Mouse (Mus musculus) bone marrow macrophage, adult 2 months (primary cell): Measurements from ENCODE around the gene Gm11985. TPM values are rescaled to one million over a fixed set of nuclear protein-coding genes. Genes with fewer than 3 reads are reported as not detected.

ENCODE experiments used
- H3K27ac ChIP-seq: 2 replicates; pipeline ENCODE4 v1.5.1; 2012; ENCODE audit warnings: low read depth, low read length; ENCODE audit not compliant: insufficient read depth
- H3K4me1 ChIP-seq: 2 replicates; pipeline ENCODE4 v1.6.1; 2012; ENCODE audit warnings: low read length; ENCODE audit not compliant: control insufficient read depth, insufficient read depth
- H3K4me3 ChIP-seq: 2 replicates; pipeline ENCODE4 v1.5.1; 2012; ENCODE audit warnings: mild to moderate bottlenecking, low read length, moderate library complexity; ENCODE audit not compliant: insufficient read depth
- CTCF ChIP-seq: IDR thresholded peaks from 2 replicates; pipeline ENCODE4 v1.5.1; 2012; ENCODE audit warnings: low read depth, mild to moderate bottlenecking, low read length, moderate library complexity
- POLR2A ChIP-seq: IDR thresholded peaks from 2 replicates; pipeline ENCODE4 v1.6.1; 2012; ENCODE audit warnings: mild to moderate bottlenecking, low read depth, low read length, borderline replicate concordance
- polyA plus RNA-seq: library from polyadenylated mRNA; stranded (reverse); fragments of >200 nt; gene quantifications from 2 replicates; pipeline ENCODE4 v1.2.4, GENCODE M21; 2012; ENCODE audit not compliant: missing spikeins, insufficient read depth, insufficient read length

Gene Gm11985
- polyA plus RNA-seq, 1 experiment, result not detected

DNA sequence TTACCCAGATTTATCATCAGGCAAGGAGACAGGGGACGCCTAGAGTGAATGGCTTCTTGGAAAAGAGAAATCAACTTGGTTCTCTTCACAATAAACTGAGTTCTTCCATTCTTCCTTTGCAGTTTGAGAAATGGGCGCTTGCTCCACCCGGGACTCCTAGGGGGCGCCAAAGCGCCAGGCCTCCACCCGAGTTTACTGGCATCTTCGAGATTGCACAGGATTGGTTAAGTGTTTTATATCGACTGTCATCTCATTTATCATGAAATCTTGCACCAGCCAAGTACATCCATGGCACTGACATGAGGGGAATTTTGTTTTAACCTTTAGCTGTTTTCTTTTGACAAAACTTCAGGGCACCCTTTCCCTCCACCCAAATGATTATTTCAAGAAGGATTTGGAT is 27.3 kb upstream of the Gm11985 start:
- TF ChIP-seq CTCF, result peak; percentile 72
- TF ChIP-seq POLR2A, result no peak
- no peak overlapping the region for H3K4me3 ChIP-seq

DNA sequence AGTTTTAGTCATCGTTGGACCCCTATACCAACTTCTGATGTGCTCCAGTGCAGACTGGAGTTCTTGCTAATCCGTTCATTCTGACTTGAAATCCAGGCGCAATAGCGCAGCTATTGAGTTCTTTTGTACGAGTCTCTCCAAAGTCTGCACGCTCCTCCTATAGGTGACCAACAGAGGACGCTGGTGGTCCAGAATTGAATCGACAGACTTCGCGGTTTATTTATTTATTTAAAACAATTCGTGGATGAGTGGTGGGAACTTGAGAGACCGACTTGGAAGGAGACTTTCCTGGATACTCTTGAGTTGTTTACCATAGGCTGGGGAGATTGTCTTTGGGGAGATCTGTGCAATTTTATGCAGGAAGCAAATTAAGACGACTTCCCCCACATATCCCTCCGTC is 26.4 kb upstream of the Gm11985 start:
- Histone ChIP-seq H3K27ac (no peak overlapping the region), H3K4me1 (no peaks in the 10 kb centered on the region), H3K4me3 (no peak overlapping the region)
- no peak for TF ChIP-seq POLR2A

More for the DNA sequence above, 27.3 kb upstream of the Gm11985 start:
- Histone ChIP-seq H3K4me1 (no peaks in the 10 kb centered on the region), H3K27ac (no peak overlapping the region)

- Histone ChIP-seq H3K4me1 (no peaks in the 10 kb centered on the region), H3K4me3 (no peak overlapping the region), H3K27ac (no peak overlapping the region)
- TF ChIP-seq CTCF, result no peak
- TF ChIP-seq POLR2A, result no peak
Measured at GRCm38 (mm10) chr11:7214342-7214660, 25.9 kb upstream of the Gm11985 start.

DNA sequence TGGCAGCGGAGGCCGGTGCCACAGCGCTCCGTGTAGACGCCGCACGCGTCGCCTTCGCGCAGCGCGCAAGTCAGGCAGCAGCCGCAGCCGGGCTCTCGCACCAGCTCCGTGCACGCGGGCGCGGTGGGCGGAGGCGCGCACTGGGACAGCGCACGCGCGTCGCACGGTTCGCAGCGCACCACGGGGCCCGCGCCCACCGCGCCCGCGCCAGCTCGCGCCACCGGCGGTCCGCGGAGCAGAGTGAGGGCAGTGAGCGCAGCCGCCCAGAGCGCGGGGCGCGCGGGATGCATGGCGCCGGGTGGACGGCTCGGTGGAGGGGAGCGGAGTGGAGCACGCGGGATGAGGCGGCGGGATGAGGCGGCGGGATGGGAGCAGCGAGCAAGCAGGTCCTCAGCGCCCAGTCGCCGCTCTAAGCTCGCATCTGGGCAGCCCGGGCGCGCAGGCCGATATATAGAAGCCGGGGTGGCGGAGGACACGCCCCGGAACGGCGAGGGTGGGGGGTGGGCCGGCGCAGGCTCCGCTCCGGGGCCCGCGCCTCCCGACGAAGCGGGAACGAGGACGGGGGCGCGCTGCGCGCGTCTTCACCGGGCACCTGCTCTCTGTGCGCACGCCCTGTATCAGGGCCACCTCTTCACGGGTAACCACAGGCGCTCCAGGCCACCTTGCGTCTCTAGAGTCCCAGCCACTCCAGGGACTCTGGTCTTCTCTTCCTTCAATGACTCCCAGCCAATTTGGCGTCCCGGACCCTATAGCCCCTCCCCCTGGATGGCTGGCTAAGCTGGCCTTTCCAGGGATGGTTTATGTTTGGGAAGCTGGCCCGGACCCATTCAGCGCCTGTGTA is 25.4 kb upstream of the Gm11985 start, which contains the start of gene Igfbp3:
Gene Igfbp3 (minus strand): TSS at position 423 of the 841 bp plus-strand sequence.
- Histone ChIP-seq H3K4me1 (no peaks in the 10 kb centered on the region), H3K4me3 (no peak within 1 kb of the TSS), H3K27ac (no peak within 1 kb of the TSS)
- TF ChIP-seq CTCF, result no peak
- no peak for TF ChIP-seq POLR2A

DNA sequence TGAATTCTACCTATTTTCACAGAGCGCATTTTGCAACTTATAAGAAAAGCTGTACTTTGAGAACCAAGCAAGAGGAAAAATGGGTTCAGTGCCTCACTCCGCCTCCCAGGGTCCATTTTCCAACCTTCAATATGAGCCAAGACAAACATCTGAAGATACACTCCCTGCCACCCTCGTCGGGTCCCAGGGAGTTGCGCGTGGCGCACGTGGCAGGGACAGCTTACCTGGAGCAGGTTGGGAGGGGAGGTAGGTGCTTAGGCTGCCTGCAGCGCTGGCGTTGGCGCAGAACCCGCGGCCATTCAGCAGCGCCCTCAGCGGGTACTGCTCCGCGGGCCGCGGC is 24.8 kb upstream of the Gm11985 start:
- TF ChIP-seq CTCF (no peak), POLR2A (no peak)
- H3K27ac ChIP-seq, result no peak overlapping the region
- H3K4me1 ChIP-seq, result no peaks in the 10 kb centered on the region
- H3K4me3 ChIP-seq, result no peak overlapping the region

DNA sequence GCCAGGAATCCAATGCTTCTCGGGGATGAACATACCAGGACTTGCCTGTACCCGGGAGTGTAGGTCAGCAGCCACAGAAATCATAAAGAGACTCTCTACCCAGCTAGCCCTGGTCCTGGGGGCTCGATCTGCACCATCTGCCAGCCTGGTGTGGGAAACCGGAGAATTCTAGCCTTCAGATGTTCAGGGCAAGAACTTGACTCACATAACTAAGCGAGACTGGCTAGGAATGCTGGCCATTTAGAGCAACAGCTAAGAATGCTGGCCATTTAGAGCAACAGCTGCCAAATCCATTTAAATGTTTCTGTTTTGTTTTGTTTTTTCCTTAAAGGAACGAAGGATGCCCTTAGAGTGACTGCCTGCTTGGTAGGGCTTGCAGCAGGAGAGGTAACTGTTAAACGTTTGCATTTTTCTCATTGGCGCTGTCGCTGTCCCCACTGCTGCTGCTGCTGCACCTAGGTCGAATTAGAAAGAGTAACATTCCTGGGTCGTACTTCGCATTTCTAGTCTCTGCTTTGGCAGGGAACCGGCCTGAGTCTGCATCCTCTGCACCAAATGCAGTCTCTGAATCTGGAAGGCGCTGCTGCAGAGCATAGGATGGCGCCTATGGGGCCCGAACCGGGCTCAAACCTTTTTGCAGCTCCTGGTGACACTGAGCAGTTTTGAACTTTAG is 23.9 kb upstream of the Gm11985 start:
- no peak overlapping the region for H3K4me3 ChIP-seq
- H3K27ac ChIP-seq, result no peak overlapping the region
- TF ChIP-seq CTCF (no peak), POLR2A (no peak)
- H3K4me1 ChIP-seq, result no peaks in the 10 kb centered on the region

- Histone ChIP-seq H3K27ac (no peak overlapping the region), H3K4me3 (no peak overlapping the region), H3K4me1 (no peaks in the 10 kb centered on the region)
- TF ChIP-seq POLR2A, result no peak
- TF ChIP-seq CTCF, result no peak
Measured at GRCm38 (mm10) chr11:7211211-7211610, 22.8 kb upstream of the Gm11985 start.

DNA sequence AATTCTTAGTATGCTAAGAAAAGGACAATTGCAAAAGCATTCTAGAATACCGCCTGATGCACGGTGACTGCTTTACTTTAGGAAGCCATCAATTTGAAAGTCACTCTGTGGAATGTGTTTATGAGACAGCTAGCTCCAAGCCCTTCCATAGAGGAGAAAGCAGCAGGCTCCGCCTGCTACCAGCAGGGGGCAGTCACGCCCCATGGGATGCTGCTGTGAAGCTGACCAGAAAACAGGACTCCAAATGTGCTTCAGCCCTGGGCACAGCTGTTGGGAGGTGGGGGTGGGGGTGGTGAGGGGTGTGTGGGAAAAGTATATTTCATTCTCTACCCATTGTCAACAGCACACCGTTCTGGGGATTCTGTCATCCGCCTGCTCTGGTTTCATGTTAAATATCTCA is 22.0 kb upstream of the Gm11985 start:
- H3K4me3 ChIP-seq, result no peak overlapping the region
- no peaks in the 10 kb centered on the region for H3K4me1 ChIP-seq
- no peak for TF ChIP-seq POLR2A
- peak; percentile 75 for TF ChIP-seq CTCF
- H3K27ac ChIP-seq, result no peak overlapping the region

GRCm38 (mm10) chr11:7203846-7204245 is 15.5 kb upstream of the Gm11985 start:
- TF ChIP-seq POLR2A (no peak), CTCF (no peak)
- Histone ChIP-seq H3K4me1 (no peaks in the 10 kb centered on the region), H3K4me3 (no peak overlapping the region), H3K27ac (no peak overlapping the region)

DNA sequence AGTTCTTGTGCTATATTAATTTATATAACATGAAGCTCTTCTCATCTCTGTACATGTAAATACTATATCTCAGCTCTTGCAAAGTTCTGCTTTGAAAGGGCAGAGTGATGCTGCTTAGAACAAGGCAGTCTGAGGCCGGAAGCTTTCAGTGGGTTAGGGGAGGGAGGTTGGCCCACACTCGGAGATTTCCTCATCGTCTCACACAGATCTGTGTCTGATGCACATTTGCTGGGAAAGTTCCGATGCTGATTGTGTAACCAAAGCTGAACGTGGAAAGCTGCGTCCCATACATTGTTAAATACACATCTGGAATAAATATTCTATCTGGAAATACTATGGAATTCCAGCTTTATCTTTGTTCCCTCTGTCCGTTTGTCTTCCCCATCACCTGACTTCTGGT is 13.8 kb upstream of the Gm11985 start:
- TF ChIP-seq POLR2A, result no peak
- TF ChIP-seq CTCF, result no peak
- no peak overlapping the region for H3K27ac ChIP-seq
- no peak overlapping the region for H3K4me3 ChIP-seq
- no peaks in the 10 kb centered on the region for H3K4me1 ChIP-seq
